ENCODE assay signal across 19 mouse cellular contexts in the genomic region with DNA sequence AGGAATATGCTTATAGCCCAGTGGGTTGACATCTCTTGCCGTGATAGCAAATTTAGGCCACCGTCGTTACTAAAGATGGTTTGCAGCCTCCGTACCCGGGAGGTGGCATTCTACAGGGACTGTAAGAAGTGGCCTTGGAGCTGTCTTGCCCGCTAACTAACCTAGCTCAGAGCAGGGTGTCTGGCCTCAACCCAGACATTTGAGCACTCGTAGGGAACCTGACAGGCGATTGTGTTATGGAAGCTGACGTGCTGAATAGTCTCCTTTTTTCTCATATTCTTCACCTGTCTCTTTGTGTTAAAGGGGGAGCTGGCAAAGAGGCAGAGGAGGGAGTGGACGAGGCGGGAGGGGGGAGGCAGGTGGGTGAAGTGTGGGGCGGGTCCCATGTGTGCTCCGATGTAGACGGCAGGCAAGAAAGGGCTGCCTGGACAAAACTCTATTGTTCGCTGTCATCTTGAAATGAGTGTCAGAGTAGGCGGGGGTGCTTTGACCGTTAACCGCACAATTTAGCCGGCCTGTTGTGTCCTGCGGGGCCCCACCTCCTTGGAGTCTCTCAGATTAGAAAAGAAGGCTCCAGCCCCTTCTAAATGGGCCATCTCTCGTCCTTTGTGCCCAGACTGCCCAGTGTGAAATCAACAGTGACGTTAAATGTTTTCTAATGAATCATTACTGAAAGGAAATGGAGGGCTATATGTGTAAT. TPM values are rescaled to one million over a fixed set of nuclear protein-coding genes. Genes with fewer than 3 reads are reported as not detected.
DNase-seq lines count a peak whose midpoint lies in the region; ATAC-seq and TF ChIP-seq lines count a peak whose summit lies in the region.
"Had no signal": no experiment of that assay in that cellular context is flagged by ENCODE, and none has a peak within 500 bp of the region (broad histone marks: within the 10 kb centered on the region; RNA-seq: fewer than 3 reads in every experiment).

No protein-coding gene starts in this region.

- TF ChIP-seq CTCF in intestine, postnatal 0 days (IDR thresholded peaks at IDR 0.05; ENCODE audit: low read depth), result no peak

- H3K27ac ChIP-seq in embryonic facial prominence, embryonic 11.5 days (replicated peaks; ENCODE audit: low read depth, low read length), result no peak overlapping the region
- peak overlapping the region; percentile 64 for H3K27ac ChIP-seq in hindbrain, embryonic 13.5 days
- H3K27ac ChIP-seq in midbrain, embryonic 15.5 days, result peak overlapping the region; percentile 14
- no peak overlapping the region for H3K27ac ChIP-seq in intestine, postnatal 0 days (ENCODE audit: low read depth, low read length)
- H3K27ac ChIP-seq: embryonic facial prominence, embryonic 15.5 days; heart, embryonic 15.5 days; kidney, embryonic 15.5 days; layer of hippocampus, adult 2 months had no signal

- peaks cover 2% of the 10 kb centered on the region; the same call in 1 of the 2 replicates for H3K4me1 ChIP-seq in embryonic facial prominence, embryonic 11.5 days (ENCODE audit: control insufficient read depth, insufficient read depth, low read length)
- peaks cover 40% of the 10 kb centered on the region for H3K4me1 ChIP-seq in hindbrain, embryonic 13.5 days (replicated peaks)
- H3K4me1 ChIP-seq in midbrain, embryonic 15.5 days, result peaks cover 31% of the 10 kb centered on the region
- no peaks in the 10 kb centered on the region for H3K4me1 ChIP-seq in intestine, postnatal 0 days (replicated peaks; ENCODE audit: control insufficient read depth, insufficient read depth, low read length)

- WGBS in embryonic facial prominence, embryonic 11.5 days, result 49% methylated on average over 22 of the region's 22 CpGs
- 19% methylated on average over 22 of the region's 22 CpGs for WGBS in hindbrain, embryonic 13.5 days
- 14% methylated on average over 22 of the region's 22 CpGs for WGBS in midbrain, embryonic 15.5 days
- 60% methylated on average over 22 of the region's 22 CpGs for WGBS in intestine, postnatal 0 days

- no peaks in the 10 kb centered on the region for H3K36me3 ChIP-seq in embryonic facial prominence, embryonic 11.5 days (replicated peaks; ENCODE audit: control insufficient read depth, insufficient read depth, low read depth, low read length)
- H3K36me3 ChIP-seq in hindbrain, embryonic 13.5 days, result no peaks in the 10 kb centered on the region
- no peaks in the 10 kb centered on the region for H3K36me3 ChIP-seq in midbrain, embryonic 15.5 days (replicated peaks)
- H3K36me3 ChIP-seq in intestine, postnatal 0 days (ENCODE audit: control insufficient read depth, insufficient read depth), result no peaks in the 10 kb centered on the region
- H3K36me3 ChIP-seq: embryonic facial prominence, embryonic 15.5 days; heart, embryonic 15.5 days; kidney, embryonic 15.5 days had no signal

- H3K4me2 ChIP-seq in embryonic facial prominence, embryonic 11.5 days (ENCODE audit: low read depth, low read length), result no peak overlapping the region
- no peak overlapping the region for H3K4me2 ChIP-seq in hindbrain, embryonic 13.5 days
- H3K4me2 ChIP-seq in midbrain, embryonic 15.5 days, result no peak overlapping the region; the same call in 1 of the 2 replicates
- H3K4me2 ChIP-seq in intestine, postnatal 0 days (replicated peaks; ENCODE audit: low read depth), result no peak overlapping the region
- H3K4me2 ChIP-seq: embryonic facial prominence, embryonic 15.5 days; heart, embryonic 15.5 days; kidney, embryonic 15.5 days had no signal

- peak; percentile 68; the same call in 1 of the 2 replicates for ATAC-seq in embryonic facial prominence, embryonic 11.5 days (replicated peaks; ENCODE audit: insufficient number of reproducible peaks, low FRiP score, low TSS enrichment, low read depth)
- ATAC-seq in hindbrain, embryonic 13.5 days (ENCODE audit: low FRiP score), result no peak
- ATAC-seq in midbrain, embryonic 15.5 days (replicated peaks), result peak; percentile 58
- no peak for ATAC-seq in intestine, postnatal 0 days
- ATAC-seq: inflammation-experienced regulatory T-cells, adult 6 months had no signal

- H3K9ac ChIP-seq in embryonic facial prominence, embryonic 11.5 days (replicated peaks; ENCODE audit: low read length), result no peak overlapping the region
- H3K9ac ChIP-seq in hindbrain, embryonic 13.5 days, result peak overlapping the region; percentile 24; the same call in 1 of the 2 replicates
- H3K9ac ChIP-seq in midbrain, embryonic 15.5 days, result no peak overlapping the region
- H3K9ac ChIP-seq in intestine, postnatal 0 days (ENCODE audit: low read depth, low read length), result no peak overlapping the region
- H3K9ac ChIP-seq: embryonic facial prominence, embryonic 15.5 days; heart, embryonic 15.5 days; kidney, embryonic 15.5 days had no signal

- H3K27me3 ChIP-seq in embryonic facial prominence, embryonic 11.5 days (ENCODE audit: control insufficient read depth, insufficient read depth, low read length), result no peaks in the 10 kb centered on the region
- peaks cover 76% of the 10 kb centered on the region for H3K27me3 ChIP-seq in hindbrain, embryonic 13.5 days
- peaks cover 11% of the 10 kb centered on the region; the same call in 1 of the 2 replicates for H3K27me3 ChIP-seq in midbrain, embryonic 15.5 days (replicated peaks)
- H3K27me3 ChIP-seq in intestine, postnatal 0 days (replicated peaks; ENCODE audit: control insufficient read depth, insufficient read depth, low read length), result no peaks in the 10 kb centered on the region; the same call in none of the 2 replicates
- H3K27me3 ChIP-seq: CH12.LX; embryonic facial prominence, embryonic 15.5 days had no signal

- no peak overlapping the region for H3K4me3 ChIP-seq in embryonic facial prominence, embryonic 11.5 days (ENCODE audit: low read depth, low read length)
- no peak overlapping the region for H3K4me3 ChIP-seq in hindbrain, embryonic 13.5 days
- no peak overlapping the region for H3K4me3 ChIP-seq in midbrain, embryonic 15.5 days
- no peak overlapping the region for H3K4me3 ChIP-seq in intestine, postnatal 0 days (ENCODE audit: low read depth, low read length)
- H3K4me3 ChIP-seq: embryonic facial prominence, embryonic 15.5 days; heart, embryonic 15.5 days; kidney, embryonic 15.5 days; layer of hippocampus, adult 2 months had no signal

- peak; percentile 63 for DNase-seq in embryo, embryonic 10 days (ENCODE audit: low spot score)
- DNase-seq in embryonic facial prominence, embryonic 11.5 days (ENCODE audit: low spot score), result no peak
- no peak for DNase-seq in frontal cortex, postnatal 10 days (ENCODE audit: low spot score in 2 of 2)
- DNase-seq in adrenal gland, postnatal 14 days, result no peak
- DNase-seq: heart, adult 11 months; liver; lung, adult 2 months had no signal

- H3K9me3 ChIP-seq in embryonic facial prominence, embryonic 11.5 days (replicated peaks; ENCODE audit: control insufficient read depth, low read length), result no peaks in the 10 kb centered on the region
- H3K9me3 ChIP-seq in hindbrain, embryonic 13.5 days, result no peaks in the 10 kb centered on the region
- H3K9me3 ChIP-seq in midbrain, embryonic 15.5 days, result no peaks in the 10 kb centered on the region
- H3K9me3 ChIP-seq in intestine, postnatal 0 days (ENCODE audit: control insufficient read depth), result no peaks in the 10 kb centered on the region
- H3K9me3 ChIP-seq: embryonic facial prominence, embryonic 15.5 days; heart, embryonic 15.5 days; kidney, embryonic 15.5 days had no signal

RNA-seq across cellular contexts. Expression of a gene that starts 10.3 kb away (rescaled TPM):
- polyA plus RNA-seq in embryonic facial prominence, embryonic 11.5 days (2014; fragmentation: Nextera tagmentation; extraction: Ambion mirVana), result 0.38 and 1.2 TPM in 2 replicates
- polyA plus RNA-seq in hindbrain, embryonic 13.5 days (2015; fragmentation: Nextera tagmentation; extraction: Ambion mirVana), result 0.93 and 1.3 TPM in 2 replicates
- 0.69 and 1.1 TPM in 2 replicates for polyA plus RNA-seq in midbrain, embryonic 15.5 days (2015; fragmentation: Nextera tagmentation; extraction: Ambion mirVana)
- total RNA-seq in adrenal gland, postnatal 14 days (2021), result 0.63 and 1.6 TPM in 2 replicates
- 2.3 and 2.8 TPM in 2 replicates for polyA plus RNA-seq in intestine, postnatal 0 days (2015; fragmentation: Nextera tagmentation; extraction: Ambion mirVana)

RNA-seq across cellular contexts. Expression of a gene that starts 25.7 kb away (rescaled TPM):
- 0.42 and 1.3 TPM in 2 replicates for polyA plus RNA-seq in embryonic facial prominence, embryonic 11.5 days (2014; fragmentation: Nextera tagmentation; extraction: Ambion mirVana)
- polyA plus RNA-seq in hindbrain, embryonic 13.5 days (2015; fragmentation: Nextera tagmentation; extraction: Ambion mirVana), result 1.0 and 2.9 TPM in 2 replicates
- 0.88 and 0.89 TPM in 2 replicates for polyA plus RNA-seq in midbrain, embryonic 15.5 days (2015; fragmentation: Nextera tagmentation; extraction: Ambion mirVana)
- total RNA-seq in adrenal gland, postnatal 14 days (2021), result not detected in 2 replicates
- not detected in 2 replicates for polyA plus RNA-seq in intestine, postnatal 0 days (2015; fragmentation: Nextera tagmentation; extraction: Ambion mirVana)
- total RNA-seq: adrenal gland, adult 18-20 months; CH12.LX; layer of hippocampus, adult 2 months; left cerebral cortex, adult 8-10 months; megakaryocyte progenitor cell, adult 5-6 weeks had no signal
- polyA plus RNA-seq: inflammation-experienced regulatory T-cells, adult 6 months; kidney, embryonic 15.5 days had no signal

Comparison
In these comparisons a context has a peak if more than half of its experiments do, and no peak if none do; other contexts are left out.
1. ATAC-seq: peak in embryonic facial prominence, embryonic 11.5 days (single experiment) and midbrain, embryonic 15.5 days (single experiment); none in hindbrain, embryonic 13.5 days (single experiment) and intestine, postnatal 0 days (single experiment).
2. H3K27ac ChIP-seq: peak in hindbrain, embryonic 13.5 days (single experiment) and midbrain, embryonic 15.5 days (single experiment); none in embryonic facial prominence, embryonic 11.5 days (single experiment) and intestine, postnatal 0 days (single experiment).